Mouse (Mus musculus) right cerebral cortex, adult 2 months (tissue): Measurements from ENCODE around the gene Rb1.
A peak's percentile ranks its signal among the peaks of the same experiment; 100 is the strongest.

Source experiments
- DNase-seq, 2 experiments: peaks; one replicate each; pipeline ENCODE4 v3.0.0; 2021 to 2022; ENCODE audit warnings: low spot score in 2 of 2

Rb1 gene

DNA sequence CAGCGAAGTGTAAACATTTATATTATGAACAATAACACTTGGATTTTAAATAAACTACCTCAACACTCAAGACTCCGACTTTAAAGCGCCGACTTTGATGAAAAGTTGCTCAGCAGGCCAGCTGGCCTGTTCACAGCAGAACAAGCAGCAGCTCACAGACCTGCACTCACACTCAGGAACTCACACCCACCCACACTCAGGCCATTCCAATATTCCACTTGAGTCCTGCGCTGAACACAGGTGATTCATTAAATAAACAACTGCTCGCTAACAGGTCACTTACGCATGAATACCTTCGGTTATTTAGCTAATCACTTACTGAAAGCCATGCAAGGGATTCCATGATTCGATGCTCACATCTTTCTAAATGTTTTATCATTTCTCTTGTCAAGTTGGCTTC lies 63.4 kb downstream of the Rb1 start:
- no peak for DNase-seq

DNA sequence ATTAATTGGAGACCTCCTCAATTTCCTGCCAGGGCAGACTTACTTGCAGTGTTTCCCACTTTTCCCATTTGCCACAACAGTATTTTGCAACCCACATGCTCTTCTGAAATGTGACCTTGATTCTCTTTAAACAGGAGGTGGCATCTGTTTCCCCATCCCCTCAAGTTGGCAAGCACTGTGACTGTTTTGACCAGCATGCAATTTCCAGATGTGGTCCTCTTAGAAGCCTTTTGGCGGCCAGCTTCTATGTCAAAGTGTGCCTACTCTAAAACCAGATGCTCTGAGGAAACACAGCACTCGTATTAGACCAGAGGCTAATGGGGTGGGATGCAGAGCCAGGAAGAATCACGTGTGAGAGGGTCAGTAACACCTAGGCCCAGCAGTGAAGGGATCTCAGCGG lies 67.4 kb downstream of the Rb1 start:
- no peak for DNase-seq

DNA sequence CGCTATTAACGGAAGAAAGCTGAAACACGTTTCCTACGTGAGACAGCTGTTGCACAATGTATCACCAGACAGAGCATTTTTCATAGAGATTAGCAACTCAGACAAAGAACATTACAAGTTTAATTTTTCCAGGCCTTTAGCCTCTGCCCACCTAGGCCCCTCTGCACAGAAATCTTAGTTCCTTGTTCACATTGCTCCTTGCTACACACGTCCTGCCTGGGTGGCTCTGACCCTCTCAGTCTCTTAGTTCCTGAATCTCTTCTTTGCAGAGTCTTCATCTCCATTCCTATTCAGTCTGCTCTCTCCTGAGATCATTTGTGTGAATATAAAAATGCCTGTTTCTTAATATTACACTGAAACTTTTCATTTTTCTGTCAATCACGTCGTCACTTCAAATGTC lies 68.3 kb downstream of the Rb1 start:
- no peak for DNase-seq

DNA sequence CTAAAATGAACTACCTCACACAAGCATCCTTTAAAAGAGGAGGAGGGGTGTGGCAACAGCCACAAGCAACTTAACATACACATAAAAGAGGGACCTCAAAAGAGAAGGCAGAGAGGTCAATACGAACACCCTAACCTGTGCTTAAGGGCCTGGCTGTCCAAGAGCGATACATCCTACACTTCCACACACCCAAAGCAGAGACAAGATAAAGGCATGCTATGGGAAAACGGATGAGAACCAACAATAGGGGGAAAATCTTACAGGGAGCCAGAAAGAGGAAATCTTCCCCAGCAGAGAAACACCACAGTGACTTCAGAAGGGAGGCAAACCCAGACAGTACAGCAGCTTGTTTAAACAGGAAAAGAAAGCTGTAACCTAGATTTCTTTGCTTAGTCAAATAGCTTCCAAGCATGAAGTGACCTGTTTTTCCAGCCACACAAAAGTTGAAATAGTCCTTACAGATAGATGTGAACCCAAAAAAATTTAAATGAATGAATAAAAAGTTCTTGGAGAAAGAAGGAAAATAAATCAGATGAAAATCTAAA lies 70.1 kb downstream of the Rb1 start:
- no peak for DNase-seq

DNA sequence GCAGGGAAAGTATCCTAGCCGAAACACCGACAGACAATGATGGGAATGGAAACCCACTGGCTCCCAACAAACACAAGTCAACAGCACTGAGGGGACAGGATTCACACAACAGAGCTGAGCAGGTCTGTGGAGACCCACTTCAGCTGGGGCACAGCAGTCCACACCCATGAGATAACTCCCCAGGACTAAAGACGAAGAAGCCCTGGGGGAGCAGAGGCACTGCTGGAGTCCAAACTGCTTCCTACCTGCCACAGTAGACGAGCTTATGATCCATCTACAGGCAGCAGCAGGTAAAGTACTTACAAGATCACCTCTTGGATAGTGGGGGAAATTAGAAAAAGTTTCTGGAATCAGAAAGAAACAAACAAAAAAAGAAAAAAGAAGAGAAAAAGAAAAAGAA lies 71.2 kb downstream of the Rb1 start:
- no peak for DNase-seq

DNA sequence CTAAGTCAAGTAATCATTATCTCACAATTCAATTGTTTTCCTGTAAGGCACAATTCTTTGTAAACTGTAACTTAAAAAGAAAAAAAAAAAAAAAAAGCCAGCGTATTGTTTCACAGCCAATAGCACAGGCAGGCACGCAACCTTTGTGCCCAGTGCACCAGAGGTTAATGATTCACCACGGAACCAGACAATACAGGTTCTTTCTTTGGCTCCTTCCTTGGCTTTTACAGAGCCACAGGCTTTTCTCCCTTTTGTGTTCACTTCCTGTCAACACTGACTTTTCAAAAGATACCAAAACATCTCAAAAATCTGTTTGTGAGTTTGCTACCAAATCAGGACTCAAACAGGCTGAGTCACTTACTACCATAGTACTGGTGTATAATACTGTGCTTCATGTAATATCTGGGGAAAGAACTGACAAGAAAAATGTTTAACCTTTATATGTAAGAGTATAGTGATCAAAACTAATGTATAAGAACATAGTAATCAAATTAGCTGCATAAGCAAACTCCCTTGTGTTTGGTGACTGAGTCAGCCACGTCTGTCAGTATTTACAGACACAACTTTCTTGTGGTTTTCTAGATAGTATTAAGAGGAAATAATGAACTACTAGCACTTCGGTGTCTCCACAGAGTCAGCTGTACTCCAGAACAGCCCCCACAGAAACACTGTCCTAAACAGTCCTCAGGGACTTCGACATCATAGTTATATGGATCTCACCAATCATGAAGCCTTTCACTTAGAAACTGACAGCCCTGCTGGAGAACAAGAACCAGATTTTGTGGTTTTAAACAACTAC lies 72.0 kb downstream of the Rb1 start:
- DNase-seq, result no peak

DNA sequence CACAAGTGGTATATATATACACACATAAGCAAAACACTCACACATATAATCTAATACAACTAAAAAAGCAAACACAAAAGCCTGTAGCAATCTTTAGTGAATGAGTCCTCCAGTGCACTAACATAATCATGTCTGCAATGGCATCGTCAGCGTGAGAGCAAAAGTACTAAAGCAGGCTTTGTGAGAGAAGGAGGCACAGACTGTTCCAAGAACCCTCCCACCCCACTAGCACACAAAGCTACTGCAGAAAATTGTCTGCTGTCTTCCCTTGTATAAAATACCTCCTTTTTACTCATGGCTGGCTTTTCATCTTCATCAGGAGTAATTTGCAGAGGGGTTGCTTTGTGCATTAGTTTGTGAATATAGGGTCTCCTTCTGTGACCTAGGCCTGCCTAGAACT lies 73.3 kb downstream of the Rb1 start:
- DNase-seq, result no peak

DNA sequence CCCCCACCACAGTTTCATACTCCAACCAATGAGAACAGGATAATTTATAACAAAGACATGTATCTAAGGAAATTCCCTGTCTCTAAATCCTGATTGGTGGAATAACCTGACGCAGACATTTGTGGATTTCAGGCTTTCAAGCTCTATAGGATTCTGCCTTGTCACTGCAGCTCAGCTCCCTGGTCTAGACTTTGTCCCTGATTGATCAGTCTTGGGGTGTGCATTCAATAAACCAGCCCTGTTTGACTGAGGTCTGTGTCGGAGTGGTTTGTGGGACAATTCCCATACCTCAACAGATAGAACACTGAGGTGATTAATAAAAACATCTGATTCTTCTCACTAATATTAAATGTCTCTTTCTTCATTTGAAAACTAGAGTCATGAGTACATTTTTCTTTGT lies 75.6 kb downstream of the Rb1 start:
- DNase-seq, result no peak

DNA sequence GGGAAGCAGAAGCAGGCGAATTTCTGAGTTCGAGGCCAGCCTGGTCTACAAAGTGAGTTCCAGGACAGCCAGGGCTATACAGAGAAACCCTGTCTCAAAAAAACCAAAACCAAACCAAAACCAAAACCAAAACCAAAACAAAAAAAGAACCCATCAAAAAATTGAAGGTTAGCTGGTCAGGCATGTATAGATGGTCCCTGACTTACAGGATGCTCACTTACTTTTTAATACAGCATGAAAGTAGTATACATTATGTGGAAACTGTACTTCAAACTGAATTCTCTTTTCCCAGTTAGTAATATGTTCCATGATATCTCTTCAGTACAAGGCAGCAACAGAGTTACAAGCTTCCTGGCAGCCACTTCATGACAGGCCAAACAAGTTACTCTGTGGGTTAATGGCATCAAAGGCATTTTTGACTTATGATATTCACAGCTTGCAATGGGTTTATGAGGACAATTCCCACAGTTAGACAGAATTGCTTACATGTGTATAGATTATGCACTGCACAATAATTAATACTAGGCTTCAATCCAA lies 81.5 kb downstream of the Rb1 start:
- DNase-seq, result no peak

DNA sequence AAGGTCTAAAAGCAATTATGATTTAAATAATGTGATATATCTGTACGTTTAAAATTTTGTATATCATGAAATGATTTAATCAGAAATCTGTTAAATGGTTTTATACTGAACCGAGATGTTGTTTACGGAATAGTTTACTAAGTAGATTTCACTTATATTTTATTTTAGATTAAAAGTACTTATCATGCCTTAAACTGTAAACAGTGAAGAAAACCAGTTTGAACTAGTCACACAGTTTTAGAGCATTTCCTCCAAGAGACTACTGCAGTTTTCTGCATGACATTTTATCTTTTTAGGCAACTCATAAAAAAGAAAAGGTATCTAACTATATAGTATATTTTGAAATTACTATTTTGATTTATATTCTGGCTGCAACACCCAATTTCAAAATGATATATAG lies 85.8 kb downstream of the Rb1 start:
- DNase-seq, result no peak

DNA sequence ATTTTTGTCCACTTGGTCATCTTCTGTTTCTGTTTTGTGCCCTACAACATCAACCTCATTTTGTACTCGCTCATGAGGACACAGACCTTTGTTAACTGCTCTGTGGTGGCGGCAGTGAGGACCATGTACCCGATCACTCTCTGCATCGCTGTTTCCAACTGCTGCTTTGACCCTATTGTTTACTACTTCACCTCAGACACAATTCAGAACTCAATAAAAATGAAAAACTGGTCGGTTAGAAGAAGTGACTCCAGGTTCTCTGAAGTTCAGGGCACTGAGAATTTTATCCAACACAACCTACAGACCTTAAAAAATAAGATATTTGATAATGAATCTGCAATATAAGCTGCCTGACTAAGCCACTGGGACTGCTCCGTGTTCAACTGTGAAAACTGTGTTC lies 86.3 kb downstream of the Rb1 start:
- DNase-seq, result no peak

DNA sequence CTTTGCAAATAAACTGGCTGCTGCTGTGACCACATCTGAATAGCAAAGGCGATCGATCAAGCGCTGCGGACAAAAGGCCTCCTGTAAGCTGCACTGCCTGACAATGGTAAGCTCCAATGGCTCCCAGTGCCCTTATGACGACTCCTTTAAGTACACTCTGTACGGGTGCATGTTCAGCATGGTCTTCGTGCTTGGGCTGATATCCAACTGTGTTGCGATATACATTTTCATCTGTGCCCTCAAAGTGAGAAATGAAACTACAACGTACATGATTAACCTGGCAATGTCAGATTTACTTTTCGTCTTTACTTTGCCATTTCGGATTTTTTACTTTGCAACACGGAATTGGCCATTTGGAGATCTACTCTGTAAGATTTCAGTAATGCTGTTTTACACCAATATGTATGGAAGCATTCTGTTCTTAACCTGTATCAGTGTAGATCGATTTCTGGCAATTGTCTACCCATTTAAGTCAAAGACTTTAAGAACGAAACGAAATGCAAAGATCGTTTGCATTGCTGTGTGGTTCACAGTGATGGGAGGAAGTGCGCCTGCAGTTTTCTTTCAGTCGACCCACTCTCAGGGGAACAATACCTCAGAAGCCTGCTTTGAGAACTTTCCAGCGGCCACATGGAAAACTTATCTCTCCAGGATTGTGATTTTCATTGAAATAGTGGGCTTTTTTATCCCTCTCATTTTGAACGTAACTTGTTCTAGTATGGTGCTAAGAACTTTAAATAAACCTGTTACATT lies 86.9 kb downstream of the Rb1 start:
- peak in 1 of 2 experiments; percentile 21 for DNase-seq

DNA sequence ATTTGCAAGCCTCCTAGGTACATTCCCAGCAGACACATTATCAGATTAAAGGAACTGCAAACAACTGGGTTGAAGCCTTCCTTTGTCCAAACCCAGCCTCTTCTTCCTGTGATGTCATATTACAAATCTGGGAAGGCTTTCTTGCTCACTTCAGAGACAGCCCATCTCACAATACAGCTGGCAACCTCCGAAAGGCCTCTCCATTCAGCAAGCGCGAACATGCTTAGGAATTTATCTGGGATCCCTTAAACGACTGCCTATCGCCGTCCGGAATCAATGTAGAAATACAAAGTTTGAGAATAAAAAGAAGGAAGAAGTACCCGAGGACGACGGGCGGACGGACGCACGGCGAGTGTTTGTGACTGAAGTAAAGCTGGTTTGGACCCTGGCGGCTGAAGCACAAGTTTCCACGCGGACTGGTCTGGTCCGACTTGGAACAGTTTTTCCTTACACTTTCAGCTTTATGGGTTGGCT lies 87.7 kb downstream of the Rb1 start, which contains the start of gene Lpar6:
Gene Lpar6 (plus strand): TSS at position 48 of the 474 bp plus-strand sequence.
- DNase-seq, result peak in 1 of 2 experiments; percentile 37

DNA sequence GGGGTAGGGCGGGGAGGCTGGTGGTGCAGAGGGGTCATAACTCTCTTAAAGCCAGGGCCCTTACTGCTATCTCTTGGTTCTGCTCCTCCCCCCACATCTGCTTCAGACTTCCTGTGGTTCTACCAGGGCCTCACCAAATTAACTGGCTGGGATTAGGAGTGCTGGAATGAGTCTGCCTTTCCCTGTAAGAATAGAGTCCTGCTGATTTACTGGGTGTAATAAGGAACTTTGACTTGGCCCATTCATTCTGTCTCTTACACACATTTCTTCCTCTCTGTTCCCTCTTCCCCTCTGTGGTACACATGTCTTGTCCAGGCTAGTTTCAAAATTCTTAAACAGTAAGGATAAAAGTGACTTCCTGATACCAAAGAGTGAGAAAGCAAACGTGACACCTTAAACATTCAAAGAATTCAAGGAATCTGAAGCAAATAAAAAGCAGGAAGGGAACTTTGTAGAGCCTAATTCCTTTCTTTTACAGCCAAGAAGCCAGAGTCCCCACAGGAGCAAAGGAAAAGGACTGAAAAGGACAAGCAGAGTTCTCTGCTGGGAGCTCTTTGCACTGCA lies 91.1 kb downstream of the Rb1 start:
- no peak for DNase-seq

DNA sequence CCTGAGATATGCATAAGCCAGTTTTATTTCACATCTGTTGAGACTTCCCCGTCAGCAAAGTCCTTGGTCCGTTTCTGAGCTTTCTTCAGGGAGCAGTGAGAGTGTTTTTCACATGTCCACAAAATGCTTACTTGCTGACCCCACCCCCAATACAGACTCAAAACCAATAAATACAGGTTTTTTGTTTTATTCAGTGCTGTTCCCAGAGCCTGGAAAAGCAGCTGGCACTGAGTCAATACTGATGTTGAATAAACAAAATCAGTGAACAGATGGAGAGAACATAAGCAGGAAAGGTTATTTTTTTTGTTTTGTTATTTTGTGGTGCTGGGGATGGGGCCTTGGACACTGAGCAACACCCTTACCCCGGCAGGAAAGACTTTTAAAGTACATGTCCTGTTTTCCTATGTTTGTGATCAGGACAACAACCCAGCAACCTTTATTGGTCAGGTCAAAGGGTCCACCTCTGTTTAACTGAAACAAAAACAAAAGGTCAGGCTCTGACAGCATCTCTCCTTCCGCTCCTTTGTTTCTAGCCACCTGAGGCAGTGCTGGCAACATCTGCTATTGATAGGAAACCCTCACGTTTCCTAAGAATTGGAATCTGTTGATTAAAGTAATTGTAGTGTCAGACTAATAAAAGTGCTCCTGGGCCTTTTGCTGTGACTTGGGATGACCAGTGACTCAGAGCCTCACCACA lies 94.2 kb downstream of the Rb1 start:
- no peak for DNase-seq

DNA sequence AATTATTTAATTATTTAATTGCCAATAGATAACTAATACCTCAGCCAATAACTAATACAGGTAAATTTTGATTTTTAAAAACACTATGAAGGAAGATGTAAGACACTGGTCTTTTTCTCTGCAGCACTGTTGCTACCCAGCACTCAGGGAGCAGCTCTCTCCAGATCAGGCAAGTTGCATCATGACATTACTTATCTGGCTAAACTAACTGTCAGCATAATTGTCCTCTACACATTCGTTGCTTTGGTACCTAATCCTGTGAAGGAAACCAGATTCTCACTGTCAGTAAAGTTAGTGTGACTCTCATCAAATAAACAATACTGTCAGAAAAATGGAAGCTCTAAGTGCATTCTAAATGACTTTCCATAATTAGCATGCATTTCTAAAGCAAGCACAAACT lies 98.8 kb downstream of the Rb1 start:
- DNase-seq, result no peak

DNA sequence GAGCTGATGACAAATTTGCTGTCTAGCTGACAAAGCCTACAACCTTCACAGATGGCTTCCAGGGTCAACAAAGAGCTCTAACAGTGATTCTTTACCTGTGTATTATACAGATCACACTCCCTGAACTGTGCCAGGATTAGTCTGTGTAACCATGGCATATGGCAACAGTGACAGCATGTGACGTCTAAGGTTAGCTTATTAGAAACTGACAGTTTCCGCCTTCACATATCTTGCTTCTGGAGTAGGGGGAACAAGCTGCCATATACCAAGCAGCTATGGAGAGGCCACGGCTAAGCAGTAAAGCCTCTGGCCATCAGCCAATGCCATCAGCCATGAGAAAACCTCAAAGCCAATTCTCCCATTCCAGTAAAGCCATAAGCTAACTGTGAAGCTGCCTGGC lies 99.3 kb downstream of the Rb1 start:
- DNase-seq, result no peak

DNA sequence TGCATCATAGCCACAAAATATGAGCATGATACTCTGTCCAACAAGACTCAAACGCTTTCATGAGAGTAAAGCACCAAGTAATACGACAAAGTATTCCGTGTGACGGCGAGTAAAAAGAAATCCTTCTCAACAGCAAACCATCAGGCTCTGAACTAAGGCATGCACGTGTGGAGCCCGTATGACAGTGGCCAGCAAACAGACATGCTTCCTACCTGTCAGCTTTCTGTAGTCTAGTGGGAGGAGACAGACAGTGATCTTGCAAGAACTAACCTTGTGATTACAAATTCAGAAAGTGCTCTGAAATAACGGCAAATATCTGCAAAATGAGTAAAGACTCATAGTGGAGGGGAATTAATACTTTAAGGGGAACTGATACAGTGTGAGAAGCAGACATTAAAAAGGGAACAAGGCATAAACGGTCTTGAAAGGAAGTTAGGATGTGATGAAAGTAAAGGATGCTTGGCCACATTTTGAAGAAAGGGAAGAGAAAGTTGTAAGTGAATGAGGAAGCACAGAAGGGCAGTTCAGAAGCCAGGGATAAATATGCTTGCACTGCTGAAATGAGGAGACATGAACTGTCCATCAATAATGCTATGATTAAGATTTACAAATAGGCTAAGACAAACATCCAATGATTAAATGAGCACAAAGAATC lies 103.2 kb downstream of the Rb1 start:
- DNase-seq, result no peak

DNA sequence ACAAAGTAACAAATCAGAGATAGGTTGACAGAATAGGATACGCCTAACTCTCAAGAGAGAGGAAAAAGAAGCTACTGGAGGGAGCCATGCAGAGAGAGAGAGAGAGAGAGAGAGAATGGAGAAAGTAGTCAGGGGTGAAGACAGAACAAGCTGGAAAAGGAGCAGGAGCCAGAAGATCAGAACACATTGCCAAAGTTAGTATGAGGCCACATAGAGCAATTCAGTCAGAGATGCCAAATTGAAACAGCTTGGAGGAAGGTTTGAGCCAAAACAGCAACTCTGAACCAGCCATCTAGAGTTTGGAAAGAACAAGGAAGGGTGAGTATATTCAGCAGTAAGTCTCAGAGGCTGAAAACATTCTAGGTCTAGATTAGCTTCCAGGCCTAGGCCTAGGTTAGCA lies 108.6 kb downstream of the Rb1 start:
- no peak for DNase-seq

DNA sequence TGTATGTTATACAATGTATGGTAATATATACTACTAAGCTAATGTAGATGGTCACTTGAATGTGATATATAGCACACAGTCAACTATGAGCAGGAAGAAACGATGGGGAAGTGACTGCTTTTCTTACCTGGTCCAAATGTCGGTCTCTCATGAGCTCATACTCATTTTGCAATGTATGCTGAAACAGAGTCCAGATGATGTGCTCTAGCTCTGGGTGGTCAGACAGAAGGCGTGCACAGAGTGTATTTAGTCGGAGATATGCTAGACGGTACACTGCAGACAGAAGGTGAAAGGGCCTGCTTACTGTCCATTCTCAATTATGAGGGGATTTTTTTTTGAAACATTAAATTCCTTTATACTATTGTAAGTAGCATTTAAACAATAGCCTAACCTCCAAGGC lies 114.1 kb downstream of the Rb1 start:
- DNase-seq, result no peak

DNA sequence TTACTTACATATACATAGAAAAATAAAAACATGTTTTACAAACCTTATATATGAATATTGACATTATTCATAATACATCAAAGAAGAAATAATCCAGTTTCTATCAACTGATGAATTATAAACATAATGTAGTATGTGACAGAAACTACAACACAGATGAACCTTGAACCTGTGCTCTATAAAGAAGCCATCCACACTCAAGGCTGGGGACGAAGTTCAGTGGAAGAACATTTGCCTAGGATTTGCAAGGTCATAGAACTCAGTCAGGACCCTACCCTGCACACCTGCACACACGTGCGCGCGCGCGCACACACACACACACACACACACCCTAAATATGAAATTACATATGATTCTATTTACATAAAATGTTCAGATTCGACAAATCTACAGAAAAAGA lies 115.4 kb downstream of the Rb1 start:
- DNase-seq, result no peak
